Mouse (Mus musculus) G1E (cell line): Measurements from ENCODE around the gene Gna11.

Experiments used
- CTCF ChIP-seq: IDR thresholded peaks from 2 replicates; pipeline ENCODE4 v1.5.1; 2012; ENCODE audit warnings: low read depth, low read length, inconsistent platforms, mixed read lengths
- GATA1 ChIP-seq: IDR thresholded peaks from 2 replicates; pipeline ENCODE4 v1.6.1; 2012; ENCODE audit warnings: borderline replicate concordance, low read length, inconsistent platforms, mixed read lengths
- TAL1 ChIP-seq: conservative IDR thresholded peaks from 2 replicates; pipeline ENCODE4 v1.6.1; 2012; ENCODE audit warnings: low read depth, low read length, inconsistent platforms, mixed read lengths

- TF ChIP-seq GATA1 = no peak
- no peak for TF ChIP-seq CTCF
- no peak for TF ChIP-seq TAL1
Observed at GRCm38 (mm10) chr10:81507095-81507494, 37.9 kb downstream of the Gna11 start.
